Mouse (Mus musculus) myocyte (in vitro differentiated cells): ENCODE measurements around the gene Gabbr2. TPM values are rescaled to one million over a fixed set of nuclear protein-coding genes. Genes with fewer than 3 reads are reported as not detected.
A peak's percentile ranks its signal among the peaks of the same experiment; 100 is the strongest.

Experiments
- H3K27me3 ChIP-seq: one replicate; pipeline ENCODE4 v1.6.1; 2011; ENCODE audit not compliant: control insufficient read depth, insufficient read depth, insufficient read length
- H3K36me3 ChIP-seq: one replicate; pipeline ENCODE4 v1.6.1; 2011; ENCODE audit not compliant: control insufficient read depth, insufficient read depth
- H3K4me2 ChIP-seq: one replicate; pipeline ENCODE4 v1.6.1; 2011; ENCODE audit warnings: low read depth, control low read depth
- H3K4me3 ChIP-seq: one replicate; pipeline ENCODE4 v1.5.1; 2011; ENCODE audit warnings: mild to moderate bottlenecking, control low read depth, moderate library complexity
- H3K79me2 ChIP-seq: one replicate; pipeline ENCODE4 v1.6.1; 2011; ENCODE audit not compliant: control insufficient read depth, insufficient read depth
- H3ac ChIP-seq: one replicate; pipeline ENCODE4 v1.6.1; 2011; ENCODE audit not compliant: control insufficient read depth, insufficient read length
- CEBPB ChIP-seq: IDR thresholded peaks from 2 replicates; pipeline ENCODE4 v1.6.1; 2011; ENCODE audit warnings: mild to moderate bottlenecking, moderate library complexity; ENCODE audit not compliant: poor library complexity, insufficient read depth, severe bottlenecking
- E2F4 ChIP-seq: IDR thresholded peaks from one replicate; pipeline ENCODE4 v1.6.1; 2011; ENCODE audit warnings: mild to moderate bottlenecking, control low read depth, moderate library complexity; ENCODE audit not compliant: insufficient read depth
- MAX ChIP-seq: IDR thresholded peaks from one replicate; pipeline ENCODE4 v1.6.1; 2011; ENCODE audit warnings: low read depth, mild to moderate bottlenecking, control low read depth
- MYOD1 ChIP-seq, 3 experiments: IDR thresholded peaks; one replicate each; pipeline ENCODE4 v1.6.1; 2011; ENCODE audit warnings: control low read depth in 2 of 3, low read depth in 2 of 3, mild to moderate bottlenecking in 2 of 3, moderate library complexity in 1 of 3; ENCODE audit not compliant: insufficient read length in 2 of 3, control insufficient read depth in 1 of 3
- MYOG ChIP-seq, 3 experiments: IDR thresholded peaks; one replicate each; pipeline ENCODE4 v1.6.1; 2011; ENCODE audit warnings: control low read depth in 2 of 3, low read depth in 2 of 3, mild to moderate bottlenecking in 2 of 3; ENCODE audit not compliant: insufficient read length in 2 of 3, control insufficient read depth in 1 of 3, insufficient read depth in 1 of 3
- POLR2A ChIP-seq: IDR thresholded peaks from one replicate; pipeline ENCODE4 v1.6.1; 2011; ENCODE audit warnings: low read depth, mild to moderate bottlenecking, control low read depth, moderate library complexity; ENCODE audit not compliant: insufficient read length
- POLR2AphosphoS2 ChIP-seq: IDR thresholded peaks from one replicate; pipeline ENCODE4 v1.6.1; 2011; ENCODE audit warnings: low read depth, control low read depth; ENCODE audit not compliant: insufficient read length
- REST ChIP-seq: IDR thresholded peaks from one replicate; pipeline ENCODE4 v1.6.1; 2011; ENCODE audit warnings: mild to moderate bottlenecking, control low read depth, moderate library complexity; ENCODE audit not compliant: insufficient read depth, insufficient read length
- SRF ChIP-seq: IDR thresholded peaks from one replicate; pipeline ENCODE4 v1.6.1; 2011; ENCODE audit warnings: low read depth; ENCODE audit not compliant: control insufficient read depth, insufficient read length
- TCF12 ChIP-seq: IDR thresholded peaks from one replicate; pipeline ENCODE4 v1.6.1; 2011; ENCODE audit warnings: mild to moderate bottlenecking, control low read depth; ENCODE audit not compliant: poor library complexity, insufficient read depth, severe bottlenecking
- TCF3 ChIP-seq: IDR thresholded peaks from one replicate; pipeline ENCODE4 v1.6.1; 2011; ENCODE audit warnings: low read depth, control low read depth; ENCODE audit not compliant: insufficient read length
- USF1 ChIP-seq: IDR thresholded peaks from one replicate; pipeline ENCODE4 v1.6.1; 2011; ENCODE audit warnings: low read depth, mild to moderate bottlenecking, control low read depth, moderate library complexity
- polyA plus RNA-seq: library from polyadenylated mRNA; unstranded; fragments of >200 nt; fragmentation: generic; extraction: Trizol; gene quantifications from one replicate; pipeline ENCODE4 v1.2.1, GENCODE M21; 2012; ENCODE audit warnings: missing spikeins

Gene Gabbr2
- polyA plus RNA-seq, 1 experiment = not detected

- H3K36me3 ChIP-seq = no peaks in the 10 kb centered on the region
- H3K27me3 ChIP-seq = no peaks in the 10 kb centered on the region
- TF ChIP-seq POLR2A = no peak
- TF ChIP-seq CEBPB = no peak
- no peak for TF ChIP-seq POLR2AphosphoS2
- no peak for TF ChIP-seq SRF
- no peak for TF ChIP-seq E2F4
- no peak for TF ChIP-seq MYOG (IDR thresholded peaks at IDR 0.05; ENCODE audit: control insufficient read depth in 1 of 3, insufficient read depth in 1 of 3, insufficient read length in 2 of 3, low read depth in 2 of 3)
- no peak for TF ChIP-seq TCF3
- TF ChIP-seq TCF12 = no peak
- no peak for TF ChIP-seq MAX
- H3ac ChIP-seq = no peak overlapping the region
- H3K4me3 ChIP-seq = no peak overlapping the region
- no peak overlapping the region for H3K4me2 ChIP-seq
- H3K79me2 ChIP-seq = no peaks in the 10 kb centered on the region
Measured at GRCm38 (mm10) chr4:46668620-46669019, 323.1 kb downstream of the Gabbr2 start.

GRCm38 (mm10) chr4:46666420-46666819 is 325.3 kb downstream of the Gabbr2 start:
- Histone ChIP-seq H3K4me3 (no peak overlapping the region), H3K79me2 (no peaks in the 10 kb centered on the region), H3K36me3 (no peaks in the 10 kb centered on the region), H3K4me2 (no peak overlapping the region), H3K27me3 (no peaks in the 10 kb centered on the region), H3ac (no peak overlapping the region)
- TF ChIP-seq MAX (no peak), TCF3 (no peak)

GRCm38 (mm10) chr4:46665371-46665774 is 326.3 kb downstream of the Gabbr2 start:
- Histone ChIP-seq H3K36me3 (no peaks in the 10 kb centered on the region), H3K4me2 (no peak overlapping the region), H3K27me3 (peaks cover under 1% of the 10 kb centered on the region), H3K4me3 (no peak overlapping the region), H3ac (no peak overlapping the region), H3K79me2 (no peaks in the 10 kb centered on the region)
- TF ChIP-seq REST (no peak), E2F4 (no peak), POLR2A (no peak), TCF12 (no peak), TCF3 (no peak), MYOG (IDR thresholded peaks at IDR 0.05; ENCODE audit: control insufficient read depth in 1 of 3, insufficient read depth in 1 of 3, insufficient read length in 2 of 3, low read depth in 2 of 3) (no peak), SRF (no peak), MAX (no peak), CEBPB (no peak), USF1 (no peak), MYOD1 (IDR thresholded peaks at IDR 0.05; ENCODE audit: control insufficient read depth in 1 of 3, insufficient read length in 2 of 3, low read depth in 2 of 3) (no peak), POLR2AphosphoS2 (no peak)

GRCm38 (mm10) chr4:46664123-46665009 is 327.3 kb downstream of the Gabbr2 start:
- Histone ChIP-seq H3K4me3 (no peak overlapping the region), H3K79me2 (no peaks in the 10 kb centered on the region), H3K27me3 (peaks cover 7% of the 10 kb centered on the region), H3K36me3 (no peaks in the 10 kb centered on the region), H3ac (no peak overlapping the region), H3K4me2 (no peak overlapping the region)
- peak in 2 of 3 experiments; percentile 1 to 14 for TF ChIP-seq MYOG (IDR thresholded peaks at IDR 0.05; ENCODE audit: control insufficient read depth in 1 of 3, insufficient read depth in 1 of 3, insufficient read length in 2 of 3, low read depth in 2 of 3)
- TF ChIP-seq MYOD1 (IDR thresholded peaks at IDR 0.05; ENCODE audit: control insufficient read depth in 1 of 3, insufficient read length in 2 of 3, low read depth in 2 of 3) = no peak

- Histone ChIP-seq H3K36me3 (no peaks in the 10 kb centered on the region), H3K79me2 (no peaks in the 10 kb centered on the region), H3ac (no peak overlapping the region), H3K27me3 (peaks cover 7% of the 10 kb centered on the region), H3K4me3 (no peak overlapping the region), H3K4me2 (no peak overlapping the region)
- no peak for TF ChIP-seq USF1
Measured at GRCm38 (mm10) chr4:46661433-46661832, 330.2 kb downstream of the Gabbr2 start.
